Mouse (Mus musculus) gastrocnemius, postnatal 14 days (tissue): Measurements from ENCODE around the gene Gpat2. TPM values are rescaled to one million over a fixed set of nuclear protein-coding genes. Genes with fewer than 3 reads are reported as not detected.

Source experiments
- DNase-seq: peaks from one replicate; pipeline ENCODE4 v3.0.0; 2021; ENCODE audit warnings: mixed read lengths
- intact Hi-C: fragments of 180-260 bp; cut with DNase I; formaldehyde crosslinking; loops from one replicate; pipeline ENCODE4 v1.15.1; 2025; ENCODE audit warnings: low total_unique reads
- total RNA-seq, 2 experiments: library from RNA; stranded (reverse); gene quantifications; 2 replicates each; pipeline ENCODE4 v1.2.3; 2021

Gpat2 gene
- total RNA-seq, 2 experiments from 2014 or later: not detected

- intact Hi-C loops: no loop called here
- DNase-seq: no peak
Observed at GRCm38 (mm10) chr2:127435135-127435534, 10.1 kb downstream of the Gpat2 start.

- intact Hi-C loops: no loop called here
- no peak for DNase-seq
Observed at GRCm38 (mm10) chr2:127435554-127435953, 10.6 kb downstream of the Gpat2 start.

DNA sequence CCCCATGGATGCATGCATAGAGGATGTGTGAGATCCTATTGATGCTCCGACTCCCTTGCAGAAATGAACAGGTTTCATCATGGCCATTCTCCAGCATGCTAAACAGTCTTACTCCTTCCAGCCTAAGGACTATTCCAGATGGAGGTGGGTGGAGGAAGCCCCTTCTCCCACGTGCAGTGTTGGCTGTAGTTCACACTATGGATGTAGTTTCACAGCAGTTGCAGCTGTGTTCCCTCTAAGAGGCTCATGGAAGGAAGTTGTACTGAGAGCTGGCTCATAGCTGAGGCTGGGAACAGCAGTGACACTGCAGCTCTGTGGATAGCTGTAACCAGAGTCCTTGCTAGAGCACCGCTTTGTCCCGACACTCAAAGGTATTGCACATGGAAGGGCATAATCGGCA is 12.7 kb downstream of the Gpat2 start:
- DNase-seq: no peak
- intact Hi-C loops: no loop called here

DNA sequence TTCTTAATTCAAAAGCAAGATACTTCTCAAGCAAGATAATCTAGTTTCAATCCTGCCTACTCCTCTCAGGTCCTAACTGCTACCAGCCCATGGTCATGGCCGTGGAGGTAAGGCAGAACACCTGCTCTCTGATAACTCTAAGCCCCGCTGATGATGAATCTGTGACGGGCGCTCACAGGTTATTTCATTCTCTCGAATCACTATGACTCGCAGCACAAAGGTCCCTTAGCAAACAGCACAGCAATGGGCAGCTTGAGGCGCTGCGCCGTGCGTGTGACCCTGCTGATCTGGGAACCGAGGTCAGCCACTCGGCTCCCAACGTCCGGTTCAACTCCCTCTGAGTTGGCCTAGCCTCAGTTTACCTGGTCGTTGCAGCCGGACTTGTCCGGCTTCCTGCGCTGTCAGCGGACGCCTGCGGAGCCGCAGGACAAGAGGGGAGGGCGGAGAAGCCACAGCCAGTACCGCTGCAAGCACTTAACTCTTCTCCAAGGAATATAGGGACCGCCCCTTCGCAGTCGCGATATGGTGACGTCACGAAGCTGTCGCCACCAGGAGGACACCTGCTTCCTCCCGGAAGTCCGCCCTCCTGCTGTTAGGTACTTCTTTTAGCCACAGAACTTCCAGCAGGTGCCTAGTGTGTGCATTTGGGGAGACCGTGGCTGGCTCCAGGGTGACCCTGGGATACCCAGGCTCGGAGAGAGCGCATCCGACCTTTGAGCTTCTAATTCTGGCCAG is 19.2 kb downstream of the Gpat2 start, which contains the start of gene Fahd2a:
Fahd2a (minus strand) TSS at position 511 of the 735 bp plus-strand sequence.
- intact Hi-C loops: no loop called here
- DNase-seq: peak; percentile 84

DNA sequence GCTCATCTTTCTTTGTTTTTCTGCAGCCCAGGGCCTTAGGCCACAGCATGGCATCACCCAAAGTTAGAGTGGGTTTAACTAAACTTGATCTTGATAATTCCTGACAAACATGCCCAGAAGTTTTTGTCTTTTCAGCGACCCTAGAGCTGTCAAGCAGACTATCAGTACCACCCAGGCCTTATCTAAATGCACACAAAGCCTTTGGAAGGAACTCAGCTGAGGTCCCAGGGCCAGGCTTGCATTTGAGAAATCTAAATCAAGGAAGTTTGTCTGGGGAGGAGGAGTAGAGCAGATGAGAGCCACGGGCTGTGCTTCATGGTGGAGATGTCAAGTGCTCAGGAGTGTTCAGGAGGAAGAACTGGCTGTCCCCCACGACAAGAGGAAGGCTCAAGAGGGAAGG is 21.8 kb downstream of the Gpat2 start:
- no peak for DNase-seq
- intact Hi-C loops: no loop called here

- no peak for DNase-seq
- intact Hi-C loops: no loop called here
Observed at GRCm38 (mm10) chr2:127449691-127450090, 24.7 kb downstream of the Gpat2 start.

- intact Hi-C loops: no loop called here
- no peak for DNase-seq
Observed at GRCm38 (mm10) chr2:127451748-127452147, 26.7 kb downstream of the Gpat2 start.

DNA sequence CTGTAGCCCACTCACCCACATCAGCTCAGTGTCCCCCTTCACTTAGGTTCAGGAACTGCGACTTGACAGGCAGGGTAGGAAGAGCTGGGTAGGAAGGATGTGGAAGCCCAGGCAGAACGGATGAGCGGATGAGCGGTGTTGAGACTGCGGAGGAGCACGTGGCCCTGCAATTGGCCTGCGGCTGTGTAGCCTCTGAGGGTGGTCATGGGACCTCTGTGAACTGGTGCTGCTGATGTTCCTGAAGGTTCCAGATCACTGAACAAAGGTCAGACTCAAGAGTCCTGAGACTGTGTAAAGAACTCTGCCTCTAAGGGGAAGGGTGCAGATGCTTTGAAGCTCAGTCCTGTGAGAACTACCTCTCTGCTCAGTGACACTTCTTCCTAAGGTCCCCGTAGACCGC is 28.1 kb downstream of the Gpat2 start:
- intact Hi-C loops: no loop called here
- DNase-seq: no peak

DNA sequence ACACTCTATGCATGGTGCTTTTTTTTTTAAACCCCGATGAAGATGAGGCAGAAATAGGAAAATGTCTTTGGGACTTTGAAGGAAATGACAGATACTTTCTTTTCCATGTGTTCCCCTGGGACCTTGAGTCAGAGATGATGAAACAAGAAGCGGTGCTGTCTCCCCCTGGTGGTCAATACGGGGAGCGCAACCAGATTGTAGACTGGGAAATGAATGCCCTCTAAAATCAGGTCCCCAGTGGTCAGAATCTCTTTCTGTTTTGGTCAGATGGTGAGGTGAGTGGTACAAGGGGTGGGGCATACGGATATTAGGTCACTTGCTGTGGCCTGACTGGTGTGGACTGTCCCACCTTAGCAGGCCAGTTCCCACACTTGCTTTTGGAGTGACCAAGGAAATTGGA is 28.8 kb downstream of the Gpat2 start:
- DNase-seq: peak; percentile 54
- intact Hi-C loops: no loop called here

- DNase-seq: no peak
- intact Hi-C loops: no loop called here
Observed at GRCm38 (mm10) chr2:127459341-127459740, 34.3 kb downstream of the Gpat2 start.

DNA sequence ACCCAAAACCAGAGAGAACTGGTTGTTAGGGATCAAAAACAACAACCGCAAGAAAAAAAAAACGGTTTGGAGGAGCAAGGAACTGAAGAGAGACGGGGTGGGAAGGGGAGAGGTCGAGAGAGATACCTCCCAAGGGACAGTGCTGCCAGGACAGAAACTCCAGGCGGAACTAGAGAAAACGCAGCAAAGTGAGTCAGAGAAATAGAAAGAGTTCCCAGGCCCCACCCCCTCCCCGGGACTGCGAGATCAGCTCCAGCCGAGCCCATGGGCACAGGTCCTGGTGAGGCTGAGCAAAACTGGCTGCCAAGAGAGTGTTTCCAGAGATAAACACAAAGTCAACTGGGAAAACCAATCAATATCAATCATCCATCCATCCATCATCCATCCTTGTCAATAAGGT is 36.4 kb downstream of the Gpat2 start:
- DNase-seq: no peak
- intact Hi-C loops: loop anchor here (2.0 kb wide), 1 partner anchor 41 kb away; no protein-coding TSS in a partner anchor

DNA sequence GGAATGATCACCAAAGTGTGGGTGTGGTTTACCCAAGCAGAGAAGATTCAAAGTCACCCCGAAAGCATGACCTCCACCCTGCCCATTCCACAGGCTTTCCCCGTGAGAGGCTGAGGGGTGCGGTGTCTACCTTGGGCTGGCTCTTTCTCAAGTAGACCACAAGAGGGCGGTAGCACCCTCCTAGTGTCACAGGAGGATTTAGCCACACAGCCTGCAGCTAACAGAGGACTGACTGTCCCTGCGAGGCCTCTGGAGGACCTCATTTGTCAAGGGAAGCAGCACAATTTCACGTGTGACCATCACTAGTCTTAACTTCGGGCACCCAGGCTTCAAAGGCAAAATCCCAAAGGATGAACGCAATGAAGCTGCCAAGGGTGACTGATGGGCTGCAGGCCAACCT is 37.3 kb downstream of the Gpat2 start:
- intact Hi-C loops: no loop called here
- DNase-seq: peak; percentile 58

DNA sequence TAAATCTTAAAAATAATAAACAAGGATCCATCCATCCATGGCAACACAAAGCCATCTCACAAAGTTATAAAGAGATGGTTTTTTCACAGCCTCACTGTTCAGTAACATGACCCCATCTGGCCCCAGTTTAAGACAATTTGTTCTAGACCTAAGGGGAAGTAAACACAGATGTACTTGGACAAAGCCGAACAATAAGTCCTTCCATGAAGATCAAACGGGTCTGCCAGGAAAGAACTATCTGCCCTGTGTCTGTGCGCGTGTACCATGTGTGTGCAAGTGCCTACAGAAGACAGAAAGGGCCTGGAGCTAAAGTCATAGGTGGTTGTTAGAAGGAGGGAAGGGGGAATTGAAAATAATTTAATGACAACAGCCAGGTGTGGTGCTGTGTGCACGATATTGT is 45.2 kb downstream of the Gpat2 start:
- no peak for DNase-seq
- intact Hi-C loops: no loop called here

DNA sequence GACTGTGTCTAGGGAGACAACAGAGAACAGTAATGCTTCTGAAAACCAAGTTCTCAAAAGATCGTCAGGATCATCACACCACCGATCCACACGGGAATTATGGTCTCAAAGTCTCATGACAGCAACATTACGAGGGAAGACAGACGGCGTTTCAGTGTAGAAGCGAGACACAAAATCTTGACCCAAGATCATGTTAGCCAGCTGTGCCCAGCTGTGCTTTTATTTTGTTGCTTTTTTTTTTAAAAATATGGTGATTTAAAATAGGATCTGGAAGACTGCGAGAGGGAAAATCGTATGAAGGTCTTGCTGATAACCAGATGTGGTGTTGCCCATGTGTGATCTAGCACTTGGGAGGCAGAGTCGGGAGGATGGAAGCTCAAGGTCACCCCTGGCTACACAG is 45.7 kb downstream of the Gpat2 start:
- intact Hi-C loops: no loop called here
- DNase-seq: no peak

DNA sequence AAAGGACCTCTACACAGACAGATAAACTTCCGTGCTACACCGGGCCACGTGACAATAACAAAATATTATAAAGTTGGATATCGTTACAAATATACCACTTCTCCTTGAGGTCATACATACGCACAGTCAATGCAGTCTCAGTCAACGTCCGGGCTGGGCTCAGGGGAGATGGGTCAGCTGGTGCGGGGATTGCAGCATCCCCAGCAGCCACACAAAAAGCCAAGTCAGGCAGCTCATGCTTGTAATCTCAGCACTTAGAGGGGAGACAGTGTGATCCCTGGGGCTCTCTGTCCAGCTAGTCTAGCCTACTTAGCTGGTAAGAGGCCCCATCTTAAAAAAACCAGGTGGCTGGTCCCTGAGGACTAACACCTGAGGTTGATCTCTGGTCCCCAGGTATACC is 46.3 kb downstream of the Gpat2 start:
- intact Hi-C loops: no loop called here
- no peak for DNase-seq

DNA sequence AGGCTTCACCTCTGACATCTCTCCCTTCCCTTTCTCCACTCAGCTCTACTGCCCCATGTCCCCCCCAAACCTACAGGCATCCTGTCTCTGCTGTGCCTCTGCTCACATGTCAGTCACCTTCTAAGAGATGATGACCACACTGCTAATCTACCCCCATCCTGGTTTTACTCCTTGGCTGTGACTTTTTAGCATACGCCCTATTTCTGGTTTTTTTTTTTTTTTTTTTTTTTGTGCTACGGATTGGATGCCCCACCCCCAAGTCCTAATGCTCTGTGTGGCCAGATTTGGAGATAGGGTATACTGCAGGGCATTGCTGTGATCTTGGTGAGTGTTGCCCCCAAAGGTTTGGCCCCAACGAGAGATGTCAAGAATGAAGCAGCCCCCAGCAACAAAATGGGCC is 47.3 kb downstream of the Gpat2 start:
- intact Hi-C loops: no loop called here
- no peak for DNase-seq

DNA sequence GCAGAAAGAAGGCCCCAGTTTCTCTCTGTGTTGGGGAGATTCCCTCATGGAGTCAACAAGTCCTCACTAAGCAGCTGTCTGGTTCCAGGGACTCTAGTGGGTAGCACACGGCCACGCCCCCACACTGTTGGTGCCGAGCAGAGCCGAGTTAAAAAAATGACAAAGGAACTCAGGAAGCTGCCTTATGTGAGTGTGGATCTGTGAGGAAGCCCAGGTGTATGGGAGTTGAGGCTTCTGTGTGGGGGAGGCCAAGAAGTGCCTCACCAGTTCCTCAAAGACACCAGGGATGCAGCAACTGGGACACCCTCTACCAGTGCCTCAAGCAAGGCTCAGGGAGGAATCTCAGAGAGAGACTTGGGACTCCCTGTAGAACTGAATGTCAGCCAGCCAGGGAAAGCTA is 54.2 kb downstream of the Gpat2 start:
- intact Hi-C loops: no loop called here
- no peak for DNase-seq

DNA sequence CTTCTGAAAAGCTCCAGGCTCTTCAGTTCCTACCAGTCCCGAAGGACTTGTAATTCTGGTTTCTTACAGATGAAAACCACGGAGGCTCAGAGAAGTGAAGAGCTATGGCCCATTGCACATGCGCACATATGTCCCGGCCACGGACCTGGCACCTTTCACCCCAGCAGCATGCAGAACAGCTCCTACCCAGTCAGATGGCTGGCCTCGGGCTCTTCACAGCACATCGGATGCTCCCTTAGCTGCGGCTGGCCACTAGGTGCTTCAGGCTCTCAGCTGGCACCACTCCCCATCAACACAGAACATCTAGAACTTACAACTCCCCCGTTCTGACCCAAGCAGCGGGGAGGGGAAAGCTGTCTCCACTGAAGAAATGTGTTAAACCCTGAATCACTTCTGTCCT is 54.8 kb downstream of the Gpat2 start:
- intact Hi-C loops: no loop called here

GRCm38 (mm10) chr2:127481841-127482532 is 57.0 kb downstream of the Gpat2 start:
- no peak for DNase-seq
- intact Hi-C loops: no loop called here

More for the DNA sequence above, 54.8 kb downstream of the Gpat2 start:
- DNase-seq: no peak

- peak; percentile 74 for DNase-seq
- intact Hi-C loops: no loop called here
Observed at GRCm38 (mm10) chr2:127482533-127482911, 57.5 kb downstream of the Gpat2 start.

- intact Hi-C loops: no loop called here
- no peak for DNase-seq
Observed at GRCm38 (mm10) chr2:127483001-127483400, 58.0 kb downstream of the Gpat2 start.
